Mouse (Mus musculus): ENCODE measurements around the gene Nlrp3.

The Nlrp3 gene

GRCm38 (mm10) chr11:59541324-59541723 lies at the start of gene Nlrp3:
Gene Nlrp3, plus strand, starts transcription at chr11:59541568.
- DNase-seq = no peak

GRCm38 (mm10) chr11:59496672-59497310 lies 44.6 kb upstream of the Nlrp3 start:
- no peak for DNase-seq

- no peak for DNase-seq
These were observed 43.6 kb upstream of the Nlrp3 start for GRCm38 (mm10) chr11:59497747-59498146.

GRCm38 (mm10) chr11:59501978-59502700 lies 39.2 kb upstream of the Nlrp3 start:
- no peak for DNase-seq

GRCm38 (mm10) chr11:59505351-59505838 lies 36.0 kb upstream of the Nlrp3 start:
- DNase-seq = peak; percentile 75 to 76

GRCm38 (mm10) chr11:59505839-59506712 lies 35.3 kb upstream of the Nlrp3 start:
- peak; percentile 90 to 94 for DNase-seq

GRCm38 (mm10) chr11:59506713-59507074 lies 34.7 kb upstream of the Nlrp3 start:
- DNase-seq = no peak

- DNase-seq = no peak
These were observed 29.8 kb upstream of the Nlrp3 start for GRCm38 (mm10) chr11:59511558-59511957.

GRCm38 (mm10) chr11:59512733-59513132 lies 28.6 kb upstream of the Nlrp3 start:
- DNase-seq = no peak

GRCm38 (mm10) chr11:59513556-59513955 lies 27.8 kb upstream of the Nlrp3 start:
- DNase-seq = no peak

GRCm38 (mm10) chr11:59514381-59514780 lies 27.0 kb upstream of the Nlrp3 start:
- DNase-seq = no peak

GRCm38 (mm10) chr11:59514789-59515188 lies 26.6 kb upstream of the Nlrp3 start:
- no peak for DNase-seq

- DNase-seq = no peak
These were observed 23.9 kb upstream of the Nlrp3 start for GRCm38 (mm10) chr11:59517441-59517840.

- DNase-seq = no peak
These were observed 23.1 kb upstream of the Nlrp3 start for GRCm38 (mm10) chr11:59518226-59518625.

- no peak for DNase-seq
These were observed 21.4 kb upstream of the Nlrp3 start for GRCm38 (mm10) chr11:59519741-59520495.

GRCm38 (mm10) chr11:59524150-59524549 lies 17.2 kb upstream of the Nlrp3 start:
- peak in 1 of 2 experiments; percentile 52 for DNase-seq

GRCm38 (mm10) chr11:59525237-59525636 lies 16.1 kb upstream of the Nlrp3 start:
- peak; percentile 92 to 93 for DNase-seq

GRCm38 (mm10) chr11:59526472-59527080 lies 14.8 kb upstream of the Nlrp3 start, which contains the start of gene Zkscan17:
Gene Zkscan17, minus strand, starts transcription at chr11:59526751.
- DNase-seq = peak; percentile 44 to 71

GRCm38 (mm10) chr11:59530221-59530620 lies 11.1 kb upstream of the Nlrp3 start:
- no peak for DNase-seq

- peak; percentile 85 for DNase-seq
These were observed 10.4 kb upstream of the Nlrp3 start for GRCm38 (mm10) chr11:59530870-59531535.

GRCm38 (mm10) chr11:59531562-59531961 lies 9.8 kb upstream of the Nlrp3 start:
- DNase-seq = peak in 1 of 2 experiments; percentile 16

Measured in cerebellum, postnatal 14 days (tissue).